In the genomic region with DNA sequence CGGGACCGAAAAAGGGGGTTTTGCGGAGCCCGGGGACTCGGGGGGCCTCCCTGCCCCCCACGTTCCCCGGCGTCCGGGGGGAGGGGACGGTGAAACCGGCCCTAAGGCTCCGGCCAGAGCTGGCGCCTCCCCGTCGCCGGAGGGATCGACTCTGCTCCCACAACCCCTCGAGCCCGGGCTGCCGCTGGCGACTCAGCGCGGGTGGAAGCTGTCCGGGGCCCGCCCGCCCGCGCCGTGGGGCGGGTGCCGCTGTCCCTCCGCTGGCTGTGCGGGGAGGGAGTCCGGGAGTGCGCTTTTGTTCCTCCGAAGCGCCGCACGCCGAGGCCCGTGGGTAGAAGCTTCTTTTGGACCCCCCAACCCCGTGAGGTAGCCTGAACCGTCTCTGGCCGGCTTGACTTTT, we compare ENCODE assay signal across 8 mouse cellular contexts. TPM values are rescaled to one million over a fixed set of nuclear protein-coding genes. Genes with fewer than 3 reads are reported as not detected.
A peak's percentile ranks its signal among the peaks of the same experiment; 100 is the strongest.
DNase-seq lines count a peak whose midpoint lies in the region; ATAC-seq and TF ChIP-seq lines count a peak whose summit lies in the region.

No protein-coding gene starts in this region.

- no peak for TF ChIP-seq RAD21 in CH12.LX (IDR thresholded peaks at IDR 0.05; ENCODE audit: low read depth, low read length)

- H3K4me2 ChIP-seq in CH12.LX (ENCODE audit: insufficient read depth, low read depth, poor library complexity, severe bottlenecking) = peak overlapping the region; percentile 68
- H3K4me2 ChIP-seq in embryonic facial prominence, embryonic 13.5 days = peak overlapping the region; percentile 95
- peak overlapping the region; percentile 98 for H3K4me2 ChIP-seq in lung, postnatal 0 days (replicated peaks; ENCODE audit: low read depth, low read length)

- peaks cover 25 to 41% of the 10 kb centered on the region in 2 experiments for H3K36me3 ChIP-seq in CH12.LX (replicated peaks in 1 of 2; ENCODE audit: control insufficient read depth in 1 of 2, insufficient read depth in 1 of 2, low read length in 1 of 2)
- H3K36me3 ChIP-seq in embryonic facial prominence, embryonic 13.5 days = peaks cover 29% of the 10 kb centered on the region
- peaks cover 12% of the 10 kb centered on the region for H3K36me3 ChIP-seq in lung, postnatal 0 days (ENCODE audit: insufficient read depth, low read length)
- H3K36me3 ChIP-seq in spleen, adult 2 months (ENCODE audit: control insufficient read depth, insufficient read depth, low read length) = peaks cover 14% of the 10 kb centered on the region

- H3K4me1 ChIP-seq in CH12.LX (ENCODE audit: control insufficient read depth in 1 of 2, insufficient read depth in 2 of 2) = peaks cover 8 to 23% of the 10 kb centered on the region in 2 experiments
- H3K4me1 ChIP-seq in embryonic facial prominence, embryonic 13.5 days = peaks cover 15% of the 10 kb centered on the region
- H3K4me1 ChIP-seq in lung, postnatal 0 days (ENCODE audit: insufficient read depth, low read depth, low read length) = peaks cover 6% of the 10 kb centered on the region
- H3K4me1 ChIP-seq in spleen, adult 2 months (ENCODE audit: control insufficient read depth, insufficient read depth, insufficient read length) = peaks cover 8% of the 10 kb centered on the region; the same call in 1 of the 2 replicates

- TF ChIP-seq EP300 in CH12.LX (IDR thresholded peaks at IDR 0.05; ENCODE audit: low read length) = no peak
- no peak for TF ChIP-seq EP300 in lung, postnatal 0 days (IDR thresholded peaks at IDR 0.05)

- peak overlapping the region; percentile 79 for H3K9ac ChIP-seq in CH12.LX (ENCODE audit: insufficient read depth, low read depth)
- H3K9ac ChIP-seq in embryonic facial prominence, embryonic 13.5 days = peak overlapping the region; percentile 95
- H3K9ac ChIP-seq in lung, postnatal 0 days (replicated peaks; ENCODE audit: low read depth) = peak overlapping the region; percentile 94

- dilution Hi-C loops in CH12.LX (cut with MboI; ENCODE audit: extremely low pct_ligation_motif_present, extremely low pct_unique_long_range_greater_than_20kb, low sequenced_read_pairs) = no loop called here

- DNase-seq in gastrocnemius, adult 2 months = peak; percentile 46
- DNase-seq in gastrocnemius, adult 8-10 months (ENCODE audit: low spot score in 2 of 2) = no peak
- DNase-seq in CH12.LX (ENCODE audit: extremely low read depth) = no peak
- peak; percentile 48 for DNase-seq in induced T-regulatory cell, adult 2 months (ENCODE audit: low read depth)
- DNase-seq in lung, postnatal 0 days (ENCODE audit: low spot score) = peak; percentile 30
- peak in 1 of 2 experiments; percentile 11 for DNase-seq in spleen, adult 2 months (ENCODE audit: low read depth in 1 of 2, low spot score in 2 of 2)
- no peak for DNase-seq in layer of hippocampus, adult 18-20 months (ENCODE audit: low spot score in 2 of 2)

- peak overlapping the region; percentile 96 for H3K27ac ChIP-seq in gastrocnemius, adult 2 months
- H3K27ac ChIP-seq in CH12.LX (ENCODE audit: insufficient read depth, low read depth) = no peak overlapping the region
- no peak overlapping the region for H3K27ac ChIP-seq in embryonic facial prominence, embryonic 13.5 days
- H3K27ac ChIP-seq in lung, postnatal 0 days (ENCODE audit: low read length) = peak overlapping the region; percentile 55; the same call in 1 of the 2 replicates
- H3K27ac ChIP-seq in spleen, adult 2 months (ENCODE audit: insufficient read depth, low read length) = no peak overlapping the region

- 0% methylated on average over 37 of the region's 44 CpGs for WGBS in embryonic facial prominence, embryonic 13.5 days
- WGBS in lung, postnatal 0 days = under 1% methylated on average over 36 of the region's 44 CpGs
- 1% methylated on average over 44 of the region's 44 CpGs for WGBS in spleen, adult 2 months

- H3K9me3 ChIP-seq in CH12.LX (replicated peaks; ENCODE audit: low read length) = no peaks in the 10 kb centered on the region
- no peaks in the 10 kb centered on the region for H3K9me3 ChIP-seq in embryonic facial prominence, embryonic 13.5 days
- H3K9me3 ChIP-seq in lung, postnatal 0 days (ENCODE audit: low read length) = no peaks in the 10 kb centered on the region

- no peak for TF ChIP-seq CTCF in gastrocnemius, adult 2 months (IDR thresholded peaks at IDR 0.05)
- no peak for TF ChIP-seq CTCF in CH12.LX (conservative IDR thresholded peaks at IDR 0.05 in 1 of 2, IDR thresholded peaks at IDR 0.05 in 1 of 2; ENCODE audit: low read depth in 2 of 2, low read length in 2 of 2)
- no peak for TF ChIP-seq CTCF in lung, postnatal 0 days (IDR thresholded peaks at IDR 0.05)
- TF ChIP-seq CTCF in spleen, adult 2 months (IDR thresholded peaks at IDR 0.05; ENCODE audit: extremely low read depth, insufficient read depth, insufficient read length, insufficient replicate concordance) = no peak

- H3K4me3 ChIP-seq in gastrocnemius, adult 2 months = peak overlapping the region; percentile 94
- H3K4me3 ChIP-seq in CH12.LX (replicated peaks in 1 of 3; ENCODE audit: low read depth in 2 of 3, low read length in 2 of 3, poor library complexity in 1 of 3) = peak overlapping the region; percentile 77 to 99 (median 91)
- H3K4me3 ChIP-seq in embryonic facial prominence, embryonic 13.5 days = peak overlapping the region; percentile 100
- peak overlapping the region; percentile 99 for H3K4me3 ChIP-seq in lung, postnatal 0 days (ENCODE audit: low read depth, low read length)
- H3K4me3 ChIP-seq in spleen, adult 2 months (ENCODE audit: extremely low read depth, insufficient read depth, insufficient read length) = peak overlapping the region; percentile 100

- peaks cover 6% of the 10 kb centered on the region for H3K27me3 ChIP-seq in CH12.LX (replicated peaks)
- H3K27me3 ChIP-seq in embryonic facial prominence, embryonic 13.5 days = no peaks in the 10 kb centered on the region; the same call in 1 of the 2 replicates
- H3K27me3 ChIP-seq in lung, postnatal 0 days (replicated peaks; ENCODE audit: insufficient read depth, low read length) = no peaks in the 10 kb centered on the region
- no peaks in the 10 kb centered on the region for H3K27me3 ChIP-seq in spleen, adult 2 months (ENCODE audit: control insufficient read depth, insufficient read depth, low read length)

- no peak for TF ChIP-seq POLR2A in CH12.LX (IDR thresholded peaks at IDR 0.05; ENCODE audit: low read depth, low read length)
- no peak for TF ChIP-seq POLR2A in spleen, adult 2 months (IDR thresholded peaks at IDR 0.05; ENCODE audit: low read depth, low read length)

- in situ Hi-C loops in CH12.LX (cut with MboI; ENCODE audit: low pct_ligation_motif_present, low pct_unique_long_range_greater_than_20kb, low sequenced_read_pairs) = no loop called here

- intact Hi-C loops in gastrocnemius, adult 2 months (cut with DNase I) = loop anchor here (2.0 kb wide), 1 partner anchor 81 kb away; no protein-coding TSS in a partner anchor

- peaks cover 32% of the 10 kb centered on the region for H3K79me2 ChIP-seq in CH12.LX (replicated peaks; ENCODE audit: control insufficient read depth, extremely low read depth, insufficient read depth, poor library complexity, severe bottlenecking)

- 0 out of 2 replicates have a peak, but pooled peaks have one; percentile 20 for ATAC-seq in embryonic facial prominence, embryonic 13.5 days (ENCODE audit: insufficient number of reproducible peaks, insufficient read depth, low FRiP score, low TSS enrichment, low read depth)
- peak; percentile 58 for ATAC-seq in lung, postnatal 0 days

TF ChIP-seq in CH12.LX, 34 proteins besides CTCF, POLR2A, EP300 and RAD21:
- TF ChIP-seq ZKSCAN1 (IDR thresholded peaks at IDR 0.05; ENCODE audit: borderline replicate concordance, low read depth, low read length) = no peak
- no peak for TF ChIP-seq MEF2A (IDR thresholded peaks at IDR 0.05; ENCODE audit: borderline replicate concordance, low read depth, low read length)
- no peak for TF ChIP-seq ELF1 (IDR thresholded peaks at IDR 0.05; ENCODE audit: low read depth, low read length)
- TF ChIP-seq UBTF (IDR thresholded peaks at IDR 0.05; ENCODE audit: low read depth, low read length) = no peak
- no peak for TF ChIP-seq CHD2 (IDR thresholded peaks at IDR 0.05; ENCODE audit: low read length)
- TF ChIP-seq ZMIZ1 (IDR thresholded peaks at IDR 0.05; ENCODE audit: low read depth, low read length) = no peak
- no peak for TF ChIP-seq JUND (conservative IDR thresholded peaks at IDR 0.05; ENCODE audit: low read depth, low read length)
- TF ChIP-seq CHD1 (IDR thresholded peaks at IDR 0.05; ENCODE audit: low read depth, low read length) = no peak
- no peak for TF ChIP-seq RCOR1 (conservative IDR thresholded peaks at IDR 0.05; ENCODE audit: low read depth, low read length)
- TF ChIP-seq MAZ (IDR thresholded peaks at IDR 0.05; ENCODE audit: low read depth, low read length) = no peak
- TF ChIP-seq MAX (IDR thresholded peaks at IDR 0.05; ENCODE audit: low read length) = no peak
- no peak for TF ChIP-seq MAFK (IDR thresholded peaks at IDR 0.05; ENCODE audit: insufficient replicate concordance, low read length)
- TF ChIP-seq JUN (IDR thresholded peaks at IDR 0.05; ENCODE audit: insufficient read depth, low read depth, low read length) = no peak
- no peak for TF ChIP-seq BHLHE40 (IDR thresholded peaks at IDR 0.05; ENCODE audit: low read depth, low read length)
- TF ChIP-seq HCFC1 (IDR thresholded peaks at IDR 0.05; ENCODE audit: low read depth, low read length) = no peak

RNA-seq across cellular contexts. Expression of a gene that starts 0.7 kb away (rescaled TPM):
- total RNA-seq in gastrocnemius, adult 2 months (2021) = 10 to 100 TPM; 24.5 to 26.3 TPM
- total RNA-seq in gastrocnemius, adult 8-10 months (2022) = 10 to 100 TPM; 16.5 to 23.9 (median 19.9) TPM
- total RNA-seq in CH12.LX (2012; rRNA removed) (36.0 and 39.2 TPM in 2 replicates), CH12.LX (2014; rRNA removed) (24.2 and 24.9 TPM in 2 replicates)
- polyA plus RNA-seq in CH12.LX (2012; ENCODE audit: insufficient read length, low read depth) = 70.4 and 70.5 TPM in 2 replicates
- 63.9 and 66.3 TPM in 2 replicates for polyA plus RNA-seq in embryonic facial prominence, embryonic 13.5 days (2015; fragmentation: Nextera tagmentation; extraction: Ambion mirVana)
- 27.7 and 28.1 TPM in 2 replicates for polyA plus RNA-seq in lung, postnatal 0 days (2015; fragmentation: Nextera tagmentation; extraction: Ambion mirVana)
- 69.8 and 89.7 TPM in 2 replicates for polyA plus RNA-seq in spleen, adult 2 months (2012; rRNA removed)
- 100 to 1,000 TPM; 102 to 119 TPM for total RNA-seq in layer of hippocampus, adult 18-20 months (2021)

Comparison
In these comparisons a context has a peak if more than half of its experiments do, and no peak if none do; other contexts are left out.
1. DNase-seq: peak in gastrocnemius, adult 2 months (single experiment), induced T-regulatory cell, adult 2 months (single experiment) and lung, postnatal 0 days (single experiment); none in gastrocnemius, adult 8-10 months (0 of 2), CH12.LX (single experiment) and layer of hippocampus, adult 18-20 months (0 of 2).
2. H3K27ac ChIP-seq: peak in gastrocnemius, adult 2 months (single experiment) and lung, postnatal 0 days (single experiment); none in CH12.LX (single experiment), embryonic facial prominence, embryonic 13.5 days (single experiment) and spleen, adult 2 months (single experiment).
3. Peak in every context shown above with its lines, with median percentiles within 50 percentile points of each other: H3K4me3 ChIP-seq, H3K4me2 ChIP-seq and H3K9ac ChIP-seq.